Mouse (Mus musculus) spleen, adult 2 months (tissue): ENCODE data around the gene Pak4.

Source experiments
- CTCF ChIP-seq: fragments of 200-500 bp; IDR thresholded peaks from 2 replicates; pipeline ENCODE4 v1.5.1; 2011; ENCODE audit warnings: mild to moderate bottlenecking, inconsistent platforms; ENCODE audit not compliant: insufficient read depth, insufficient read length, insufficient replicate concordance; ENCODE audit errors: extremely low read depth
- POLR2A ChIP-seq: fragments of 200-500 bp; IDR thresholded peaks from 2 replicates; pipeline ENCODE4 v1.6.1; 2011; ENCODE audit warnings: low read depth, low read length, inconsistent platforms

DNA sequence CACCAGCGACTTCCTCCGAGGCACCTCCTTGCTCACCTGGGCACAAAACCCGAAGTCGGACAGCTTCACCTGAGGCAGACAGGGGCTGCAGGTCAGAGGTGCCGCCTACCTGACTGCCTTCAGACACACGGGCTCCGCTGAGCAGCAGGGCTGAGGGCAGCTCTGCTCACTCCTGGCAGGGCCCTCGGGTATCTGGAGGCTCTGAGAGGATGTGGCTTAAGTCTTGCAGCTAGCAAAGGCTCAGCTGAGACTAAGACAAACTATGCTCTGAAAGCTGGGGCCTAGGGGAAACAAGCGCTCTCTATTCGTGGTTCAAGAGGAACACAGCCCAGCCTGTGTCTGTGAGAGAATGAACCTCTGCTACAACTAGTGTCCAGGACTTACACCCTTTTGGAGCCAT, 37.1 kb downstream of the Pak4 start:
- TF ChIP-seq POLR2A (no peak), CTCF (no peak)
